Mouse (Mus musculus) induced T-regulatory cell, adult 2 months (primary cell): ENCODE data around the gene Nr1d1.

Experiments
- DNase-seq: peaks from one replicate; pipeline ENCODE4 v3.0.0-alpha.2; 2012; ENCODE audit warnings: low read depth

Nr1d1 gene

GRCm38 (mm10) chr11:98751221-98751782, 23.8 kb downstream of the Nr1d1 start:
- DNase-seq: no peak

GRCm38 (mm10) chr11:98750351-98751201, 24.6 kb downstream of the Nr1d1 start:
- no peak for DNase-seq

GRCm38 (mm10) chr11:98749716-98750115, 25.4 kb downstream of the Nr1d1 start:
- no peak for DNase-seq

DNA sequence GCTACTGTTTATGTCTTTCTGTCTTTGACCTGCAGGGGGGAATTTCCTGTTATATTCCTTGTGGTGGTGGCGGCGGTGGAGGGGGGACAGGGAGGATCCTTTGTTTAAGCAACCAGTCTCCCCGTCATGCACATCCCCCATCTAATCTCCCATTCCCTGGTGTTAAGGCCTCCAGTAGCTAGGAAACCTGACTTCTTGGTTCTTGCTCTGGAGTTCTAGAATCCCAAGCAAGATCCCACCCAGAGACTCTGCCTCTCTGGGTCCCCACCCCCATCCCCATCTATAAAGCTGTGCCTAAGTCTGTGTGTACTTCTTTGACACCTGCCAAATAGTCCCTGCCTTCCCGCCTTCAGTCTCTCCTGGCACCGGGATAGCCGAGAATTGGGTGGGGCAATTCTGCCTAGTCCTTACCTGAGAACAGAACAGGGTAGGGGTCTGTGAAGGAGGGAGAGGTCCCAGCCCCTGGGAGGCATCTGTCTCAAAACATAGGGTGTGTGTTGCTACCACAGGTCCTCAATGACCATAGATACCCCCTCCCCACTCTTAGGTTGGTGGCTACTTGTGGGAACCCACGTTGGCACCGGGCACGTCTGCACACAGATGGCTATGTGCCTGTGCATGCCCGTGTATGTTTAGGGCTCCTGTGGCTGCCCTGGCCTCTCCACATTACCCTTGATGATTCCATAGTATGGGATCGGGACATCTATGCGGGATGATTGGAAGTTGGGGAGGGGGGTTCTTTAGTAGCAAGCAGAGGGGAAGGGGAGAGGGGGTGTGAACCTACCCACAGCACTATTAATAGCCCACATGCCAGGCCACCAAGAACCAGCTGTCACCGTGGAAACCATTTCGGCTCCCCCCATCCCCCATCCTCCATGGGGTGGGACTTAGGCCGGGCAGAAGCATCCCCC, 26.4 kb downstream of the Nr1d1 start:
- DNase-seq: no peak

- peak; percentile 48 for DNase-seq
Measured at GRCm38 (mm10) chr11:98747804-98748505, 27.2 kb downstream of the Nr1d1 start.

GRCm38 (mm10) chr11:98746855-98747693, 28.1 kb downstream of the Nr1d1 start:
- DNase-seq: peak; percentile 80

- DNase-seq: no peak
Measured at GRCm38 (mm10) chr11:98745932-98746853, 28.9 kb downstream of the Nr1d1 start.

- DNase-seq: no peak
Measured at GRCm38 (mm10) chr11:98744456-98745019, 30.6 kb downstream of the Nr1d1 start.

GRCm38 (mm10) chr11:98743655-98744345, 31.3 kb downstream of the Nr1d1 start:
- DNase-seq: no peak

- DNase-seq: peak; percentile 24
Measured at GRCm38 (mm10) chr11:98742397-98743291, 32.5 kb downstream of the Nr1d1 start.

GRCm38 (mm10) chr11:98741622-98742396, 33.3 kb downstream of the Nr1d1 start:
- DNase-seq: peak; percentile 79

GRCm38 (mm10) chr11:98741051-98741620, 34.0 kb downstream of the Nr1d1 start:
- peak; percentile 48 for DNase-seq

- peak; percentile 61 for DNase-seq
Measured at GRCm38 (mm10) chr11:98740393-98741050, 34.6 kb downstream of the Nr1d1 start, which contains the start of gene Thra. TSS of gene Thra (plus strand) at chr11:98740638.

- no peak for DNase-seq
Measured at GRCm38 (mm10) chr11:98740026-98740392, 35.1 kb downstream of the Nr1d1 start.

GRCm38 (mm10) chr11:98738925-98739324, 36.2 kb downstream of the Nr1d1 start:
- DNase-seq: no peak

GRCm38 (mm10) chr11:98738428-98738911, 36.7 kb downstream of the Nr1d1 start:
- no peak for DNase-seq
